Mouse (Mus musculus) gastrocnemius, postnatal 4 days (tissue): ENCODE data around the gene Ppp1r2. TPM values are rescaled to one million over a fixed set of nuclear protein-coding genes. Genes with fewer than 3 reads are reported as not detected.
A peak's percentile ranks its signal among the peaks of the same experiment; 100 is the strongest.

Experiments used
- DNase-seq, 2 experiments: peaks; one replicate each; pipeline ENCODE4 v3.0.0; 2021 to 2022; ENCODE audit warnings: low spot score in 2 of 2, mixed read lengths in 2 of 2
- microRNA-seq: library from miRNA; unstranded; fragments of <30 nt; microRNA quantifications from one replicate; pipeline ENCODE4 v1.2.0, GENCODE M21; 2021
- total RNA-seq, 2 experiments: library from RNA; stranded (reverse); gene quantifications; 2 replicates each; pipeline ENCODE4 v1.2.3; 2021

The Ppp1r2 gene
- total RNA-seq, 2 experiments from 2014 or later = 84.9 to 87.3 TPM

DNA sequence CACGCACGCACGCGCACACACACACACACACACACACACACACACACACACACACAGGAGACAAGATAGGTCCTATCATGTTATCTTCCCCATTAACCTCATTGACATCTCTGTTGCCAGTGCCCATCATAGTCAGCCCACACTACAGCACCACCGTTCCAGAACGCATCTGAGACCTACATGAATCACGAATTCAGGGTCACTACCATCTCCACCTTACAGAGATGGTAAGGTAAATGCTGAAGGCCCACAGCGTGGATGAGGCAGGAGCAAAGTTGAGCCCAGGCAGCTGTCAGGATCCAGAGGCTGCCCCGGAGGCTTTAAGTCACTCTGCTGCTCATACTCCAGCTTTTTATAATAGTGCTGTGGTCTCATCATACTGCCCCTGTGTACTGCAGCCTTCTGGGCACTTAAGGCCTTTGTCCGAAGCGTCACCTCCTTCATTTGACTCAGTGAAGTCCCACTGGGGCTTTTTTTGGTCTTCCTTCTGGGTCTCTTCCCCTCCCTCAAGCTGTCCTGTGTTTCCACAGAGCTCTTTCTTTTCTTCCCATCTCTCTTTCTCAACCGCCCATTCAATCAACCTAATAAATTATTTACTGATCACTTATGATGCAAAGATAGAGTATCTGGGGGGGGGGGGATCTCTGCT lies 40.1 kb downstream of the Ppp1r2 start:
- DNase-seq = no peak

DNA sequence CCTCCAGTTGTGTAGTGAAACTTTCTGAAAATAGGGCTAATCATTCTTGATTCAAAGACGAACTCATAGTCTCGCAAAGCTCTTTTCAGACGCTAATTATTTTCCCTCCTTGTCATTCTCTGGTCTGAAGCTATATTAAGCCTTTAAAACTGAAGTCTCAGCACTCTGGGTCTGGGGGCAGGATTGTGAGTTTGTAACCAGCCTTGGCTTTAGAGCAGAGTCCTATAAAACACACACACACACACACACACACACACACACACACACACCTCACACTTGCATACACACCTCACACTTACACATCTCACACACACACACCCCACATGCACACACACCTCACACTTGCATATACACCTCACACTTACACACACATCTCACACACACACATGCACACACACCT lies 40.7 kb downstream of the Ppp1r2 start:
- no peak for DNase-seq

GRCm38 (mm10) chr16:31233541-31234339 lies 41.3 kb downstream of the Ppp1r2 start:
- peak in 1 of 2 experiments; percentile 63 for DNase-seq

DNA sequence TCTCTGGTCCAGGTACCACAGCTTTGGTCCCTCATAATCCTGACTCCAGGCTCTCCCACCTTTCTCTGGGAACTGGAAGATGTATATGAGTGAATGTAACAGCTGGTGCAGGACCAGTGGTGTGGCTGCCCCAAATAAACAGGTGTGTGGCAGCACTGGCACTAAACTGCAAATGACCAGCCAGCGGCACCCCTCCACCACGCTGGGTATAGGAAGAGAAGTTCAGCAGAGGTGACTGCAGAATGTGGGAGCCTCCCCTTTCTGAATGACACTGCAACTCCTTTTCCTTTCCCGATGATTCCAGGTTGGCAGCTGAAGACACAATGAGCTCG lies 41.9 kb downstream of the Ppp1r2 start:
- no peak for DNase-seq

DNA sequence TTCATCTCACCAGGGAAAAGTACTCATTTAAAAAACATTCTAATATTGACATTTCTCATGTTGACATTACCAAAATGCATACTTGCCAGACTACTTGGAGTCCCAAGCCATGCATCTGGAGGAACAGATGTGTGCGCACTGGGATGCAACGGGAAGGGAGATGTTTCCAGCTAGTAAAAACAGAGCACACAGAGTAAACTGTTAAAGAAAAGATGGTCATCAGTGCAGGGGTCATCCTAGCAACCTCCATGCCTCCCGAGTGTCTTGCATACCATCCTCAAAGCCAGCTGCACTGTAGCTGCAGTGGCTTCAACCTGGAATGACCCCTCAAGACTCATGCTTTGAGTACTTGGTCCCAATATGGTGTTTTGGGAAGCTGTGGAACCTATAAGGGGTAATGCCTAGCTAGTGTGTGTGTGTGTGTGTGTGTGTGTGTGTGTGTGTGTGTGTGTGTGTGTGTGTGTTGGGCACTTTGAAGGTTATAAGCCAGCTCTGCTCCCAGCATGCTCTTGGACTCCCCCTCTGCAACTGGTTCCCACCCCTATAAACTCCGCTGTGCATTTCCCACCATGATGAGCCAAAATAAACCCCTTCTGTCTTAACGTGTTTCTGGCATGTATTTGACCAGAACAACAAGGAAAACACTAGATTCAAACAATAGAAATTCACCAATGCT lies 42.4 kb downstream of the Ppp1r2 start:
- no peak for DNase-seq

DNA sequence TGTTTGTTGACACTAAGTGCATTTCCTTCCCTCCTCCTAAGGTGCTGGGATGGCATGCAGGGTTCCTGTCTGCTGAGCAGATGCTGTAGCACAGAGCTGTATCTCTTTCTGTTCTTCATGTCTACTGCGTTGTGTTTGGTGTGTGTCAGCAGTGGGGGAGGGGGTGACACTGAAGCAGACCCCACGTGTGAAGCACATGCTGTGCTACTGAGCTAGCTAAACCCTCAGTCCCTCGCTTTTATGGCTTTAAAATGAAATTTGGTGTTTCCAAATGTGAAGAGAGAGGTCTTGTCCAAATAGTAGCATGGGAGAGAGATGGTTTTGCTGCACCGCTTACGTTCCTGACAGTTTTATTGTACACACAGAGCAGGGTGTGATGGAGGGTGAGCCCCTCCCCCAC lies 43.5 kb downstream of the Ppp1r2 start:
- no peak for DNase-seq

GRCm38 (mm10) chr16:31227746-31228145 lies 47.3 kb downstream of the Ppp1r2 start:
- no peak for DNase-seq

DNA sequence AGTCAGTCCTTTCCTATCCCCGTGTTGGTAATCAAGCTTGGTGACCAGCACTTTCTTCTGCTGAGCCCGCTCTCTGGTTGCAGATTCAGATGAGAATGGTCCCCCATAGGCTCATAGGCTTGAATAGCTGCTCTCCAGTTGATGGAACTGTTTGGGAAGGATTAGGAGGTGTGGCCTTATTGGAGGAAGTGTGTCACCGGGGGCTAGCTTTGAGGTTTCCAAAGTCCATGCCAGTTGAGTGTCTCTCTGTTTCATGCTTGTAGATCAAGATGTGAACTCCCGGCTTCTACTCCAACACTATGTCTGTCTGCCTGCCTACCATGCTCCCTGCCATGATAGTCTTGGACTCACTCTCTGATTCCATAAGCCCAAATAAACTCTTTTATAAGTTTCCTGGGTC lies 59.8 kb downstream of the Ppp1r2 start:
- DNase-seq = no peak

DNA sequence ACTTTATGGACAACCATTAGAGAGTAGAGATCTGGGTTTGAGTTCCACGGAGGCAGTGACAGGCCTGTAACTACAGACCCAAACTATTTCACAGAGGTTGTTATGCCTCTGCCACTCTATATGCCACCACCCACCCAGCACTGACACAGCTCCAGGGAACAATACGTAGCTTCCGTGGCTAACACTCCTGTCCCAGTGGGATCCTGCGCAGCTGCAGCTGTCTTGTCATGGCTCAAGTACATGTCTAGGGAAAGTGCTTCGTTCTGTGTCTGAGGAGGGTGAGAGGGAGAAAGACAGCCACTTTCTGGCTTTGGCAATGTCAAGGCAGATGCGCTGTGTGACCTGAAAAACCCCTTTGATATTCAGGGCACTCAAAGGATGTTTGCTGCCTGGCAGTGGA lies 61.6 kb downstream of the Ppp1r2 start:
- no peak for DNase-seq

- no peak for DNase-seq
Observed at GRCm38 (mm10) chr16:31211503-31211902, 63.6 kb downstream of the Ppp1r2 start.

- DNase-seq = peak in 1 of 2 experiments; percentile 15
Observed at GRCm38 (mm10) chr16:31210453-31210852, 64.6 kb downstream of the Ppp1r2 start.

DNA sequence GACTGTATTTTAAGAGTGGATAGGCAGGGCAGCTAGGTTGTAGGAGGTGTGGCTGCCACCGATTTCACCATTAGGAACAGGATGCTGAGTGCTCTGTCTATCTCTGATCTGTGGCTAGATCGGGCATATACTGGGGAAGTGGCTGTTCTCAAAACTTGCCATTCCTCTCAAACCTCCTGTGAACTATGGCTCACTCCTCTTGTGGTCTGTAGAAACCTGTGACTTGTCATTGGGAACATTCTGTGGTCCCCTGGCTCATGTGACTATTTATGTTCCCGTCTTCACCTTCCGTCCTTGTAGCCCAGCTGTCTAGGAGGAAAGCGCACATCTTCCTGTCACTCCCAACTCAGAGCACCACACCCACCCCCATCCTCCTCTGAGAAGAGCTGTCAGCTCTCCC lies 65.2 kb downstream of the Ppp1r2 start:
- no peak for DNase-seq

- DNase-seq = no peak
Observed at GRCm38 (mm10) chr16:31205726-31206125, 69.4 kb downstream of the Ppp1r2 start.

- DNase-seq = no peak
Observed at GRCm38 (mm10) chr16:31205187-31205586, 69.9 kb downstream of the Ppp1r2 start.

GRCm38 (mm10) chr16:31204216-31204615 lies 70.9 kb downstream of the Ppp1r2 start:
- DNase-seq = no peak

GRCm38 (mm10) chr16:31201704-31202103 lies 73.4 kb downstream of the Ppp1r2 start:
- DNase-seq = no peak

Small RNA genes lying within 50 kb of the gene (microRNA-seq; reads per million reads assigned to microRNA genes)
- gene Gm27415 = not detected

Other genes starting within 250 kb of the Ppp1r2 start
- 10 to 100 TPM; 12.7 to 12.9 TPM for gene Xxylt1, start 193.8 kb downstream of the Ppp1r2 start, total RNA-seq
- gene Acap2, start 74.0 kb downstream of the Ppp1r2 start, total RNA-seq = 10 to 100 TPM; 30.5 to 34.3 TPM
- gene Apod, start 39.5 kb upstream of the Ppp1r2 start, total RNA-seq = 10 to 100 TPM in 1 of 2 experiments, 1 to 10 TPM in 1; 9.1 to 15.5 TPM
- 1 to 10 TPM; 1.8 to 2.9 TPM for gene Bdh1, start 147.0 kb upstream of the Ppp1r2 start, total RNA-seq